Mouse (Mus musculus): ENCODE results near the gene Mrps10.
"Not testable (repeated sequence)": the region's sequence is repeated elsewhere in the genome, so short reads cannot be mapped to it uniquely, and the experiment has no call there.

The Mrps10 gene

DNA sequence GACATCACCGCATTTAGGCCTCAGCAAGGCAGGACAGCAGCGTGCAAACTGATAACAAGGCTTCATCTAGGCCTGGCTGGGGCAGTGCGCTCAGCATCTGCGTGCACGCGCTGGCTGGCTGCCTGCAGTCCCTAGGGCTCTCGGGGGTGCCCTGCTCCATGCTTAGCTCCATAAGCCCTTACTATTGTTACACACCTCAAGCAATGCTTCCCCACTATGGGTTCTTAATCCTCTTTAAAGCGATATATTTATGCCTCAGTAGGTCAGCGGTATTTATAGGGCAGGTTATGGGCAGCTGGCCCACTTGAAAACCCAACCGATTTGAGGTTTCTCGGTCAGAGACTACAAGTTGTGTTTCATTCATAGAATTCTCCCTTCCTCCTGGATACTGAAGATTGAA, 13.2 kb downstream of the Mrps10 start:
- DNase-seq (ENCODE audit: low spot score in 2 of 2) = no peak

DNA sequence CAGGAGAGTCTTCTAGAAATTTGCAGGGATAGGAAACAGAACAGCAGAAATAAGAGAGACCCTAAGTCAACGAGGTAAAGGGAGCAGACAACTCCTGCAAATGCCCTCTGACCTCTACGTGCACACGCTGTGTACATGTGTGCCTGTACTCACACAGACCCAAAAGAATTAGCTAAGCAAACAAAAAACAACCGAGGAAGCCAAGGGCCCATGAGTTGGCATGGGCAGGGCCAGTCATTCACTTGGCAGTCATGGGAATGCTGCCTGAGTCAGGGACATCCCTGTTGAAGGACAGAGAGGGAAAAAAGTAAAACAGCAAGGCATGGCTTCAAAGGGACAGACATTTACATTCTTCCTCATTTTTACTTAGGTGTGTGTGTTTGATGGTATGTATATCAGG, 14.6 kb downstream of the Mrps10 start:
- no peak for DNase-seq (ENCODE audit: low spot score in 2 of 2)

DNA sequence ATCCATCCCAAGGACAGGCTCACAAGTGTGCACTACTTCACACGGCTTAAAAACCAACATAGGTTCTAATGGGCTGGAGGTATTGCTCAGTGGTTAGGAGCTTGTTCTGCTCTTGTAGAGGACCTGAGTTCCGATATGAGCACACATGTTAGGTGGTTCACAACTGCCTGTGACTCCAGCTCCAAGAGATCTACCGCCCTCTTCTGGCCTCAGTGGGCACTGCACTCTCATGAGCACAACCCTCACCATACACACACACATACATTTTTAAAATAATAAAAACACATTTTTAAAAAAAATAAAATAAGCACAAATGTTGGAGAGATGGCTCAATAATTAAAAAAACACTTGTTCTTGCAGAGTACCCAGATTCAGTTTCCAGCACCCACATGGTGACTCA, 15.4 kb downstream of the Mrps10 start:
- no peak for DNase-seq (ENCODE audit: low spot score in 2 of 2)

DNA sequence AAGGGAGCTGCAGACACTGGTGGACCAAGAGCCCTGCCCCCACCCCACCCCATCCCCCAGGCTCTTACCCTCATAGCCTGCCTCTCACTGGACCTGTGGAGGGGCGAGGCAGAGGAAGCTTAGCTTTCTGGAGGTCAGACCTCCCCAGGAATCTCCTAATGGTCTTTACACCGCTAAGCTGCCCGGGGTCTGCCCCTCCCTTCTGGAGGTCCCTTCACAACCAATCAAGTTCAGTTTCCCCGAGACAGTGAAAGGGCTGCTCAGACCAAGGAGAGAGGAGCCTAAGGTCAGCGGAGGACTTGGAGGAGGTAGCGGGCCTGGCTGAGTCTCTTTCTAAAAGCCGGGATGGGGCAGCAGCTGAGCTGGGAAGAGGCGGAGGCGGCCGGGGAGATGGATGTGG, 16.5 kb downstream of the Mrps10 start, which contains the start of gene Guca1b:
Gene Guca1b, plus strand, starts transcription at position 249 of the 400 bp plus-strand sequence.
- DNase-seq (ENCODE audit: low spot score in 2 of 2) = no peak

DNA sequence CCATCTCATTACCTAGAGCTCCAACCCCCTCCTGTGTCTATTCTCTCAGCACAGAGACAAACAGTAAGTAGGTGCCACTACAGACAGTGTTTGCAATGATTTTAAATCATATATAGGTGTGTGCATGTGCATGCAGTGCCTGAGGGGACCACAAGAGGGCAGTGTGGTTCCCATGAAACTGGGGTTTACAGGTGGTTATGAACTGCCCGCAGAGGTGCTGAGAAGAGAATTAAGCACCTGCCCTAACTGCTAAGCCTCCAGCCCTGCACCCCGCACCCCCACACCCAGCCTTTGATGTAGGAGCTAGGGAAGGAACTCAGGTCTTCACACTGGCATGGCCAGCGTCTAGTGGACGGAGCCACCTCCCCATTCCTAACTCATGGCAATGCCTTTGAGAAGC, 18.0 kb downstream of the Mrps10 start:
- DNase-seq (ENCODE audit: low spot score in 2 of 2) = peak in 1 of 2 experiments; percentile 53

DNA sequence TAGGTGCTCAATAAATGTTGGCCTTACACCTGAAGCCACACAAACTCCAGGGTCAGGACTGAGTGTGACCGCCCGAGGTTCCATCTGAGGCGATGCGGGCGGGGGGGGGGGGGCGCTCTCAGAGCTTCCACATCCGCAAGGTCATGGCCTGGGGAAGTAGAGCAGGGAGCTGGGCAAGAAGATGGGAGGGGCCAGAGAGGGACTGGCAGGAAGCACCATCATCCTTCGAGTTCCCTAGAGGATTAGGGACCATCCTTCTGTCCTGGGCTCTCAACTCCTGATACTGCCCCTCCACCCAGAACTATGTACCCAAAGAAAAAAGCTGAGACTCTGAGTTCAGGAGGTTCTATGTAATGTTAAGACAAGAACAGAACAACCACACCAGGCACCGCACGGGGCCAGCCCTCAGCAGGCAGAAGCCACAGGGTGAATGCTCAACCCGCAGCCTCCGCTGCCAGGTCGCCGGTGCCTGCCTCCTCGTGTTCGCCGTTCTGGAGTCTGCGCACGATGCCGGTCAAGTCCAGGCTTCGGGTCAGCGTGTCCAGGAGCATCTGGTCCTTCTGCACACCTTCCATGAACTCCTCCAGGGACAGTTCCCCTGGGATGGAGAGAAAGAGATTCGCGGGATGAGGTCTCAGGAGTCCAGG, 25.7 kb downstream of the Mrps10 start:
- DNase-seq (ENCODE audit: low spot score in 2 of 2) = no peak

DNA sequence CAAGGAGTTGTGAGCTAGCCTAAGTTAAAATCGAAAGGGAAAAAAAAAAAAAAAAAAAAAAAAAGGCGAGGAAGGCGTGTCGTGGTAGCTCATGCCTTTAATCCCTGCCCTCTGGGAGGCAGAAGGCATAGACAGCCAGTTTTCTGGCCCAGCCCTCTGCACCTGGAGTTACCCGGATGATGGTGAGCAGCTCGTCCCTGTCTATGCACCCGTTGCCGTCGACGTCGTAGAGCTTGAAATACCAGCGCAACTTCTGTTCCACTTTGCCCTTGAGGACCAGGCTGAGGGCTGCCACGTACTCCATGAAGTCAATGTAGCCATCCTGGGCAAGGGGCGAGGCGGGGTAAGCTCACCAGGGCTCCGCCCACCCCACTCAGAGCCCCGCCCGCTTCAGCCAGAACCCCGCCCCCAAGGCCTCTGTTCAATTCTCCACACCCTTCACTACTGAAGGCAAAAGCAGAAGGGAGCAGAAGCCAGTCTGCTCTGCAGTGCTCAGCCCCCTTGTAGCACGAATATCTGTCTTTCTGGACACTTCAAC, 26.8 kb downstream of the Mrps10 start:
- peak in 1 of 2 experiments; percentile 34 for DNase-seq (ENCODE audit: low spot score in 2 of 2)

DNA sequence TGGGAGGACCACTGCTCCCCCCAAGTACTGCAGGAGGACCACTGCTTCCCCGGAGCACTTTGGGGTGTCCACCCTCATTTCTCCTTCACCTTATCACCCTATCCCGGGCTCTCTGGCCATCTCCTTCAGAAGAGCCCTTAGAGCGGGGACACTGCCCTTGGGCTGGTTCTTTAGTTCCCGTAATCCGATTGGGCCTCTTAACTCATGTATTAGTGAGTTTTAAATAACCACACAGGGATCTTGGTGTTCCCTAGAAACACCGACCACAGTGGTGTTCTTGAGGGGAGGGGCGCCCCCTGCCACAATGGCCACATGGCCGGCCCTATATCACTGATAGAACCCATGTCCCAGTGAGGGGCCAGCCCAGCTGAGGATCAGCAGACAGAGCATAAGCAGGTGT, 30.4 kb downstream of the Mrps10 start:
- DNase-seq (ENCODE audit: low spot score in 2 of 2) = no peak

DNA sequence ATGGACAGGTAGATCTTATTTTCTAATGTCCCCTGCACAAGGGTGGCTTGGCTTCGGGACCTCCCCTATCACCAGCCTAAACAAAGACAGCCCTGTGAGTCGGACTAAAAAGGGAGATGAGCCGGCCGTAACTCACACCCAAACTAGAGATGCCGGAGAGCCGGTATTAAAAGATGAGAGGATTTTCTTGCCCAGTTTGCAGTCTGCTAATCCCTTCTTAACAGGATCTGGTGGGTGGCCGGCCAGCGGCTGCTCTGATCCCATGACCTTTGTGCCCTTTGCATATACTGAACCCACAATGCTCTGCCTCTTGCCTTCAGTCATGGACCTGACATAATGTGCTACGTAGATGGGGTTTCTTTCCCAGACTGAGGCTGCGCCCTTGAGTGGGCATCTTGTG, 31.8 kb downstream of the Mrps10 start, which contains the start of gene Guca1a:
Gene Guca1a, minus strand, starts transcription at position 134 of the 400 bp plus-strand sequence.
- no peak for DNase-seq (ENCODE audit: low spot score in 2 of 2)

DNA sequence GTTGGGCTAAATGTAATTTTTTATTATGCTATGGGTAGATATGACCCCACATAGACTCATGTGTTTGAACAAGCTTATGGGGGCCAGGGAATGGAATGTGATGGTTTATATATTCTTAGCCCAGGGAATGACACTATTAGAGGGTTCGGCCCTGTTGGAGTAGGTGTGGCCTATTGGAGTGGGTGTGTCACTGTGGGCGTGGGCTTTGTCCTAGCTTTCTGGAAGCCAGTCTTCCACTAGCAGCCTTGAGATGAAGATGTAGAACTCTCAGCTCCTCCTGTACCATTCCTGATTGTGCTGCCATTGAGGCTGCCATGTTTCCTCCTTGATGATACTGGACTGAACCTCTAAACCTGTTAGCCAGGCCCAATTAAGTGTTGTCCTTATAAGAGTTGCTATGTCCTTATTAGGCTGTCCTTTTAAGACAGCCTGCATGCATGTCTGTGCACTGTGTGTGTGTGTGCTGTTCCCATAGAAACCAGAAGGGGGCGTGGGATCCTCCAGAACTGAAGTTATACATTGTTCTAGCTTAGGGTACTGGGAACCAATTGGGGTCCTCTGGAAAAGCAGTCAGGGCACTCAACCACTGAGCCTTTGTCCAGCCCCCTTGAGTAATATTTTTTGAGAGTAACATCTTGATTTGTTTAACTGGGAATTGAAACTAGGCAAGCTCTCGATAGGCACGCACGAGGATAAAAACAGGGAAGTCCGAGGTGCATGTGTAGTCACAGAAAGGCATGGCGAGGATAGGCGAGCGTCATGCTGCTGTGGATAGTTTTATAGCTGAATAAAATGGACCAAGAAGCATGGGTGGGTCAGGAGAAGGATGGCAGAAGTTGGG, 39.2 kb downstream of the Mrps10 start:
- DNase-seq (ENCODE audit: low spot score in 2 of 2) = no peak

DNA sequence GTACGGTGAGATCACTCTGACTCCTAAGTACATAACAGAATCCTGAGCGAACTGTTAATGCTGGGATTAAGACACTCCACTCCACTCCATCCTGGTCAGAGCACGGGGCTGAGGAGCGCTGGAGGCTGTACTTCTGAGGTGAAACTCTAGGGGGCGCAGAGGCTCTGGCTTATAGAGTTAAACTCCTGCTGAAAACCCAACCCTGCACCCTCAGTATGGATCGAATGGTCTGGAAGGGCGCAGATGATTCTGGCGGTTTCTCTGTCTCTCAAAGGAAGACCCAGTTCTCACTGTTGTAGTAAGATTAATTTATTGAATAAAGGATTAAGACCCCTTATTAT, 39.8 kb downstream of the Mrps10 start:
- peak in 1 of 2 experiments; percentile 65 for DNase-seq (ENCODE audit: low spot score in 2 of 2)

DNA sequence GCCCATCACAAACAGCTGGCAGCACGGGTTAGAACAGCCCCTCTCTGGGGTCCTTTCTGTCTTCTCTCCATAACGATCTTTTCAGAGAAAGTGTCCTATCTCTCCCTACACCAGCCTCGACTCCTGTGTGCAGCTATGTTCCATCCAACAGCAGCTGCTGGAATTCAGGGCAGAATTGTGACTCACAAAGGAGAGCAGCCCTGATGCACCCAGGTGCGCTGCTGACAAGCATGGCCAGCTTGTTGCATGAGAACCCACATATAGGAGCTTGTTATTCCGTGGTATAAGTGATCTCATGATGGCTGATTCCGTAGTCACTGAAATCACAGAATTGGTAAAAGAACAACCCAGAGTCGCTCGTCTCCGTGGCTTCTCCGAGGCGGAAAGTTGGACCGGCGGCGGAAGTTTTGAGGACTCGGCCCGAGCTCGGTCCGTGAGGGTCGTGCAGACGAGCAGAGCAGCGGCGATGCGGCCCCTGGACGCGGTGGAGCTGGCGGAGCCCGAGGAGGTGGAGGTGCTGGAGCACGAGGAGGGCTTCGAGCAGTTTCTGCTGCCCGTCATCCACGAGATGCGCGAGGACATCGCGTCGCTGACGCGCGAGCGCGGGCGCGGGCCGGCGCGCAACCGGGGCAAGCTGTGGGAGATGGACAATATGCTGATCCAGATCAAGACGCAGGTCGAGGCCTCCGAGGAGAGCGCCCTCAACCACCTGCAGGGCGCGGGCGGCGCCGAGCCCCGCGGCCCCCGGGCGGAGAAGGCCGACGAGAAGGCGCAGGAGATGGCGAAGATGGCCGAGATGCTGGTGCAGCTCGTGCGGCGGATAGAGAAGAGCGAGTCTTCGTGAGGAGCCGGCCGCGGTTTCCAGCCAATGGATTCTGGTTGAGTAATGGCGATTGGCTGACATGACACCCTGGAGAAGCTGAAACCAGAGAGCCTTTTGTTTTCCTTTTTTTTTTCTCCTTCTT, 41.5 kb downstream of the Mrps10 start:
- peak in 1 of 2 experiments; percentile 28 for DNase-seq (ENCODE audit: low spot score in 2 of 2)

DNA sequence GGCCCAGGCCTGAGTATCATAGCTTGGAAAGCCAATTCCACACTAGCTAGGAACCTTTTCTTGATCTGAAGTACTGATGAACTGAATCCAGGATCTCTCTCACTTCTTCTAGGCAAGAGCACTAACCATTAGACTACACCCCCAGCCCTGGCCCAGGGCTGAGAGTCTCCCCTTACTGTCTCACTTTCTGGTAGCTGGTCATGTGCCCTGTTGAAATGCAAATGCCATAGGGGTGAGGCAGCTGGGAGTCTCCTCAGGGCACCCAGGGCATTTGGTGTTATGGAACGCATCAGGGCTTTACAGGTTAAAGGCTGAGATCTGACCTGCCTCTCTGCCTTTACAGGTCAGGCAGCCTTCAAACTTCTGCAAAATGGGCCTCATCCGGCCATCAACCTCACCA, 51.5 kb downstream of the Mrps10 start:
- no peak for DNase-seq (ENCODE audit: low spot score in 2 of 2)

DNA sequence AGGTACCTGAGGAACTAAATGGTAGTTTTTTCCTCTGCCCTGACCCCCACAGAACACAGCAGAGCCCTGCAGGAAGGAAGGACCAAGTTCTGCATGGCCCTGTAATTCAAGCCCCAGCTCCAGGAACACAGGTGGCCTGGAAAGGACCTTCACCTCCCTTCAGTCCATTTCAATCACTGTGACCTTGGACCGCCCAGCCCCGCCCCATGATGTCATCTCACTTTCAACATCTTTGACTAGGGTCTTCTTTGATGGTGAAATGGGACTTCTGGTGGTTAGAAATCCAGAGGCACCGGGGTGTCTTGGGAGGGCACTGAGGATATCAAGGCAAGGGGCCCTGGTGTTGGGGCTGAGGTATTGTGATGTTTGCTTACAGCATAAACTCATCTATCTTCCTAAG, 52.9 kb downstream of the Mrps10 start:
- no peak for DNase-seq (ENCODE audit: low spot score in 2 of 2)

DNA sequence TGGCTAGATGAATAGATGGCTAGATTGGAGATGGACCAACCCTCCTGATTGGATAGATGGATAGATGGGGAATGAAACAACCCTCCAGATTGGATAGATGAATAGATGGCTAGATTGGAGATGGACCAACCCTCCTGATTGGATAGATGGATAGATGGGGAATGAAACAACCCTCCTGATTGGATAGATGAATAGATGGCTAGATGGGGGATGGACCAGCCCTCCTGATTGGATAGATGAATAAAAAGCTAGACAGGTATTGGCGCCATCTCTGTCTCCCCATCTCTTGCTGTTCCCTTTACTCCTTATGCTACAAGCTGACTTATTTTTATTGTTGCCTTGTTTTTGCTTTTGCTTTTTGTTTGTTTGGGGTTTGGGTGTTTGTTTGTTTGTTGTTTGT, 53.9 kb downstream of the Mrps10 start:
- DNase-seq (ENCODE audit: low spot score in 2 of 2) = not testable (repeated sequence)

DNA sequence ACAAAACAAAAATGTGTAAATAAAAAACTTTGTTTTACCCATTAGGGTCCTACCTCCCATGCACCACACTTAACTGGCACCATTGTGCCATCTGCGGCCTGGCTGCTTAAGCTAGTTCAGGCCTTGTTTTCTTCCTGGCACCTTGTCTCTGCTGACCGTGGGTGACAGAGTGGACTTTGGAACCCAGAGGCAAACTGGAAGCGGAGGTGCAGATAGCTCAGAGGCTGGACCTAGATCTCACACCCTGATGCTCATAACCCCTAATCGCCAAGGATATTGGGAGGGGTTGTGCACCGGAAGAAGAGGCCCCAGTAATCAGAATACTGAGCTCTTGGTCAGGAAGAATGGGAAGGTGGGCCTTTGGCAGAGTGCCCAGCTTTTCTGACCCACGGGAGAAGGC, 55.5 kb downstream of the Mrps10 start:
- no peak for DNase-seq (ENCODE audit: low spot score in 2 of 2)

DNA sequence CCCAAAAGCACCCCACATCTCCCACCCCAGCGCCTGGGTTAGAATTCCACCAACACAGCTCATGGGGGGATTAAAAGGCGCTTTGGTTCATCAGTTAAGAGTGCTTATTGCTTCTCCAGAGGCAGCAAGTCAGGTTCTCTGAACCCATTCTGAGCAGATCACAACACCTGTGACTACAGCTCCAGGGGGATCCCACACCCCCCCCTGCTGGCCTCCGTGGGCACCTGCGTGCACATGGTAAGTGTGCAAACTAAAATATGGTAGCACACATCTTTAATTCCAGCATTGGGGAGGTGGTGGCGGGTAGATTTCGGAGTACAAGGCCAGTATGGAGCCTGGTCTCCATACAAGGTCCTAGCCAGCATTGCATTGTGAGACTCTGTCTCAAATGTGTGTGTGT, 58.6 kb downstream of the Mrps10 start:
- no peak for DNase-seq (ENCODE audit: low spot score in 2 of 2)

DNA sequence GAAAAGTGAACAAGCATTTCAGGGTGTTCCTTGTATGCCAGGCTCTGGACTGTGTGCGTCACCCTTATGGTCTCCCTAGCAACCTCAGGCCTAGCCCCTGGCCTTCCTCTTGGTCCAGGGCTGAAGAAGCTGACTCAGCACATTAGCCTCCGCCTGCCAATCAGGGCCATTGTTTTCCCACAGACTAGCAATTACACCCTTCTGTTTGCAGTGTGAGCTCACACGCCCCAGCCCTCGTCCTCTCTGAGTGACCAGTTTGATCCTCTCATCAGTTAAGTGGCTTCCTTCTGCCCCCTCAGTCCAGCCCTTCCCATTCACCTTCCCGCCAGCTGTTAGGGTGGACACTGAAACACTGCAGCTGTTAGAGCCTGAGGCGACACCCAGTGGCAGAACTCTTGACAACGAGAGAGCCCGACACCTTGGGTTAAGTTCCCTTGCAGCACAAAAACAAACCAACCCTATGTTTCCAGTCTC, 60.2 kb downstream of the Mrps10 start:
- DNase-seq (ENCODE audit: low spot score in 2 of 2) = no peak

DNA sequence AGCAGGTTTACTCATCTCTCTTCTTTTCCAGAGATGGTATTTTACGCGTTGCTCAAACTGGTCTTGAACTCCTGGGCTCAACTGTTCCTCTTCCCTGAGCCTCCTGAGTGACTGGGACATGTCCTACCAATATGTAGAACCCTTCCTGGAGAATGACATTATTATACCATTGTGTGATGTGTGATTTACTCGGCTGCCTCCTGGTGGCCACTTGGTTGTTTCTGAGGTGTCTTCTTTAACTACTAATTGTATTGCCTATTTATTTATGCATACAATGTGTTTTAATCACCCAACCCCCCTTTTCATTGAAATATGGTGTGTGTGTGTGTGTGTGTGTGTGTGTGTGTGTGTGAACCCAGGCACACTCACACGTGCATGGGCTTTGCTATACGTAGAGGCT, 62.1 kb downstream of the Mrps10 start:
- no peak for DNase-seq (ENCODE audit: low spot score in 2 of 2)

All from cerebellum, postnatal 4 days (tissue).